Mouse (Mus musculus) heart, postnatal 36 days (tissue): ENCODE measurements at regions not wholly inside any gene's neighbourhood (a gene's known extent, or its start where the extent isn't known, plus 50 kb on each side); places are given as distances from the start of the nearest gene placed in this dataset.
"Not testable (repeated sequence)": the region's sequence is repeated elsewhere in the genome, so short reads cannot be mapped to it uniquely, and the experiment has no call there.

Experiments used
- DNase-seq, 2 experiments: peaks; one replicate each; pipeline ENCODE4 v3.0.0; 2021 to 2022
- intact Hi-C: fragments of 180-260 bp; cut with DNase I; formaldehyde crosslinking; loops from one replicate; pipeline ENCODE4 v1.15.1; 2025

- no peak for DNase-seq
- intact Hi-C loops, result no loop called here
These were observed 422.9 kb upstream of the Hs3st1 start for GRCm38 (mm10) chr5:40177982-40178748.

GRCm38 (mm10) chr5:40136740-40137285 lies 381.5 kb upstream of the Hs3st1 start:
- intact Hi-C loops, result no loop called here
- DNase-seq, result no peak

GRCm38 (mm10) chr5:40124337-40124736 lies 369.1 kb upstream of the Hs3st1 start:
- DNase-seq, result no peak
- intact Hi-C loops, result no loop called here

- DNase-seq, result no peak
These were observed 361.6 kb upstream of the Hs3st1 start for GRCm38 (mm10) chr5:40116849-40117248.

GRCm38 (mm10) chr5:40089576-40089975 lies 334.3 kb upstream of the Hs3st1 start:
- intact Hi-C loops, DNase-seq: not testable (repeated sequence)

More at GRCm38 (mm10) chr5:40116849-40117248, 361.6 kb upstream of the Hs3st1 start:
- intact Hi-C loops, result no loop called here

- no peak for DNase-seq
- intact Hi-C loops, result loop anchor here (10.0 kb wide), 1 partner anchor 210 kb away; no protein-coding TSS in a partner anchor
These were observed 290.0 kb upstream of the Hs3st1 start for GRCm38 (mm10) chr5:40045288-40045687.

- no peak for DNase-seq
- intact Hi-C loops, result no loop called here
These were observed 279.2 kb upstream of the Hs3st1 start for GRCm38 (mm10) chr5:40034452-40034851.

- intact Hi-C loops, result no loop called here
These were observed 278.4 kb upstream of the Hs3st1 start for GRCm38 (mm10) chr5:40033686-40034085.

GRCm38 (mm10) chr5:40030261-40030660 lies 275.0 kb upstream of the Hs3st1 start:
- no peak for DNase-seq
- intact Hi-C loops, result no loop called here

More at GRCm38 (mm10) chr5:40033686-40034085, 278.4 kb upstream of the Hs3st1 start:
- DNase-seq, result no peak

- no peak for DNase-seq
- intact Hi-C loops, result no loop called here
These were observed 260.7 kb upstream of the Hs3st1 start for GRCm38 (mm10) chr5:40015946-40016345.

- intact Hi-C loops, result no loop called here
- DNase-seq, result no peak
These were observed 232.8 kb upstream of the Hs3st1 start for GRCm38 (mm10) chr5:39988039-39988438.

- no peak for DNase-seq
- intact Hi-C loops, result loop anchor here (5.0 to 10.0 kb wide), 2 partner anchors 322 to 530 kb away; no protein-coding TSS in a partner anchor
These were observed 209.1 kb upstream of the Hs3st1 start for GRCm38 (mm10) chr5:39964371-39964770.

- DNase-seq, result peak; percentile 7 to 12
- intact Hi-C loops, result loop anchor here (2.0 to 10.0 kb wide), 3 partner anchors 319 to 1178 kb away; no protein-coding TSS in a partner anchor
These were observed 205.7 kb upstream of the Hs3st1 start for GRCm38 (mm10) chr5:39960981-39961380.

GRCm38 (mm10) chr5:39935564-39935963 lies 180.3 kb upstream of the Hs3st1 start:
- intact Hi-C loops, result no loop called here
- DNase-seq, result no peak

- DNase-seq, result no peak
- intact Hi-C loops, result no loop called here
These were observed 176.6 kb upstream of the Hs3st1 start for GRCm38 (mm10) chr5:39931890-39932289.

GRCm38 (mm10) chr5:39909369-39909768 lies 154.1 kb upstream of the Hs3st1 start:
- intact Hi-C loops, result no loop called here

GRCm38 (mm10) chr5:39871723-39872085 lies 116.4 kb upstream of the Hs3st1 start:
- DNase-seq, result no peak
- intact Hi-C loops, result no loop called here

More at GRCm38 (mm10) chr5:39909369-39909768, 154.1 kb upstream of the Hs3st1 start:
- DNase-seq, result no peak

GRCm38 (mm10) chr5:39870835-39871722 lies 115.8 kb upstream of the Hs3st1 start:
- intact Hi-C loops, result no loop called here

GRCm38 (mm10) chr5:39857192-39857591 lies 101.9 kb upstream of the Hs3st1 start:
- intact Hi-C loops, result no loop called here
- DNase-seq, result no peak

More at GRCm38 (mm10) chr5:39870835-39871722, 115.8 kb upstream of the Hs3st1 start:
- no peak for DNase-seq

- DNase-seq, result no peak
- intact Hi-C loops, result no loop called here
These were observed 101.4 kb upstream of the Hs3st1 start for GRCm38 (mm10) chr5:39856616-39857156.
